Mouse (Mus musculus) forebrain, embryonic 13.5 days (tissue): Measurements from ENCODE around the gene Casp14. TPM values are rescaled to one million over a fixed set of nuclear protein-coding genes. Genes with fewer than 3 reads are reported as not detected.

Experiments used
- ATAC-seq: fragments of 200-750 bp; cut with Nextera tagmentation; 2 replicates; pipeline ENCODE4 v1.8.0; 2017
- H3K27ac ChIP-seq: fragments of 300-500 bp; sonication (generic); 2 replicates; pipeline ENCODE4 v1.5.1; 2015; ENCODE audit warnings: inconsistent platforms, mild to moderate bottlenecking, moderate library complexity
- H3K27me3 ChIP-seq: fragments of 300-500 bp; sonication (generic); 2 replicates; pipeline ENCODE4 v1.6.1; 2015; ENCODE audit warnings: mild to moderate bottlenecking, inconsistent platforms
- H3K36me3 ChIP-seq: fragments of 300-500 bp; sonication (generic); 2 replicates; pipeline ENCODE4 v1.6.1; 2015; ENCODE audit warnings: mild to moderate bottlenecking, inconsistent platforms; ENCODE audit not compliant: poor library complexity, severe bottlenecking
- H3K4me1 ChIP-seq: fragments of 300-500 bp; sonication (generic); 2 replicates; pipeline ENCODE4 v1.6.1; 2015; ENCODE audit warnings: inconsistent platforms
- H3K4me2 ChIP-seq: fragments of 300-500 bp; sonication (generic); 2 replicates; pipeline ENCODE4 v1.6.1; 2015; ENCODE audit warnings: inconsistent platforms, mild to moderate bottlenecking, moderate library complexity
- H3K4me3 ChIP-seq: fragments of 300-500 bp; sonication (generic); 2 replicates; pipeline ENCODE4 v1.5.1; 2015; ENCODE audit warnings: mild to moderate bottlenecking, inconsistent platforms
- H3K9ac ChIP-seq: fragments of 300-500 bp; sonication (generic); 2 replicates; pipeline ENCODE4 v1.6.1; 2015; ENCODE audit warnings: mild to moderate bottlenecking, inconsistent platforms
- H3K9me3 ChIP-seq: fragments of 300-500 bp; sonication (generic); replicated peaks from 2 replicates; pipeline ENCODE4 v1.6.1; 2016; ENCODE audit warnings: inconsistent platforms
- WGBS: fragments of 180-500 bp; shearing (Covaris S2); methylation state at CpG from one replicate; pipeline ENCODE4 v1.1.7; 2015; 5-methylcytosine and 5-hydroxymethylcytosine counted together
- polyA plus RNA-seq: library from polyadenylated mRNA; unstranded; fragments of >200 nt; fragmentation: Nextera tagmentation; extraction: Ambion mirVana; gene quantifications from 2 replicates; pipeline ENCODE4 v1.2.1, GENCODE M21; 2015

The Casp14 gene
- polyA plus RNA-seq, result not detected in 2 replicates

DNA sequence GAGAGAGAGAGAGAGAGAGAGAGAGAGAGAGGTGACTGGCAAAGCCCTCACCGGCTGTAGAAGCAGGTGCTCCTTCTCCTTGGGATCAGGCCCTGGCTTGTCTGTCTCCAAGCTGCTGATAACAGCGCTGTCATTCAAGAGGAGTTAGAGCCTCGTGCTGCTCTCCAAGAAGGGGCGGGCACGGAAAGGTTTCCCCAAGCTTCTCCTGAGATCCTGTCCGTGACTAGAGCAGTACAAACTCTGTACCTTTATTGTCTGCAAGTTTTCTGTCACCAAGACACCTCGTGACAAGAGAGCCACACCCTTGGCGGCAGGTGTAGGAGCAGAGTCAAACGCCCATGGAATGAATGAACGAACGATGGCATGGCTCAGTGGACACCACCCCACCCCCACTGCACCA, at the start of gene Casp14:
Casp14 (minus strand) TSS at position 239 of the 400 bp plus-strand sequence.
- no peak within 1 kb of the TSS for H3K9ac ChIP-seq
- H3K4me2 ChIP-seq, result no peak within 1 kb of the TSS
- no peaks in the 10 kb centered on the region for H3K36me3 ChIP-seq
- no peak within 1 kb of the TSS for H3K4me3 ChIP-seq
- H3K27me3 ChIP-seq, result no peaks in the 10 kb centered on the region
- ATAC-seq, result no peak
- H3K9me3 ChIP-seq, result no peaks in the 10 kb centered on the region
- H3K4me1 ChIP-seq, result no peaks in the 10 kb centered on the region
- H3K27ac ChIP-seq, result no peak within 1 kb of the TSS
- 73% methylated on average over 10 of the region's 11 CpGs for WGBS

DNA sequence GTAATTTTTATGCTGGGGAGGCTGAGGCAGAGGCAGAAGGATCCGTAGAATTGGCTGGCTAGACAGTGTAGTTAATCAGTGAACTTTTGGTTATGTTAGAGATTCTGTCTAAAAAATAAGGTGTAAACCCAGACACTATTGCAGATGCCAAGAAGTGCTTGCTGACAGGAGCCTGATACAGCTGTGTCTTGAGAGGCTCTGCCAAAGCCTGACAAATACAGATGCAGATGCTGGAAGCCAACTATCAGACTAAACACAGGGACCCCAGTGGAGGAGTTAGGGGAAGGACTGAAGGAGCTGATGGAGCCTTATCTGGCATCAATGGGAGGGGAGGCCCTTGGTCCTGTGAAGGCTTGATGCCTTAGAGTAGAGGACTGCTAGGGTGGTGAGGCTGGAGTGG, 47.5 kb upstream of the Casp14 start:
- WGBS, result 88% methylated on average over 1 of the region's 1 CpGs
- no peak for ATAC-seq
- no peak overlapping the region for H3K27ac ChIP-seq
- H3K4me2 ChIP-seq, result no peak overlapping the region
- no peak overlapping the region for H3K9ac ChIP-seq
- H3K36me3 ChIP-seq, result no peaks in the 10 kb centered on the region
- no peaks in the 10 kb centered on the region for H3K27me3 ChIP-seq
- H3K9me3 ChIP-seq, result peaks cover 4% of the 10 kb centered on the region; the same call in 1 of the 2 replicates
- no peak overlapping the region for H3K4me3 ChIP-seq
- no peaks in the 10 kb centered on the region for H3K4me1 ChIP-seq

DNA sequence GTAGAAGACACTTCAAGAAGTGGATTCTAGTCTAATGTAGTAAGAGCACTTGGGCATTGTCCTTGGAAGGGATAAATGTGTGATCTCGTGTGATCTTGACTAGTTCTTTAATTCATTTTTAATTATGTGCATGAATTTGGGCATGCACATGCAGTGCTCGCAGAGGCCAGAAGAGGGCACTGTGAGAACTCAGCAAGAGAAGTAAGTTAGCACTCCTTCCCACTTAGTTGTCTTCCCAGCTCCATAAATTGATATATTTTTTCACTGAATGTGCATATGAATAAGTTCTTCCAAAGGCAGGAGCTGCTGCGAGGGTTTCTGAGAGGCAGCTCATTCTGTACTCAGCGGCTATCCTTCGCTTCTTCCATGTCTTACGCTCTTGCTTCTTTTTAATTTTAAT, 37.9 kb upstream of the Casp14 start:
- no peak overlapping the region for H3K4me2 ChIP-seq
- no peak overlapping the region for H3K27ac ChIP-seq
- no peaks in the 10 kb centered on the region for H3K36me3 ChIP-seq
- no peaks in the 10 kb centered on the region for H3K9me3 ChIP-seq
- H3K9ac ChIP-seq, result no peak overlapping the region
- 30% methylated on average over 6 of the region's 6 CpGs for WGBS
- H3K27me3 ChIP-seq, result no peaks in the 10 kb centered on the region
- H3K4me1 ChIP-seq, result no peaks in the 10 kb centered on the region
- H3K4me3 ChIP-seq, result no peak overlapping the region
- ATAC-seq, result no peak

DNA sequence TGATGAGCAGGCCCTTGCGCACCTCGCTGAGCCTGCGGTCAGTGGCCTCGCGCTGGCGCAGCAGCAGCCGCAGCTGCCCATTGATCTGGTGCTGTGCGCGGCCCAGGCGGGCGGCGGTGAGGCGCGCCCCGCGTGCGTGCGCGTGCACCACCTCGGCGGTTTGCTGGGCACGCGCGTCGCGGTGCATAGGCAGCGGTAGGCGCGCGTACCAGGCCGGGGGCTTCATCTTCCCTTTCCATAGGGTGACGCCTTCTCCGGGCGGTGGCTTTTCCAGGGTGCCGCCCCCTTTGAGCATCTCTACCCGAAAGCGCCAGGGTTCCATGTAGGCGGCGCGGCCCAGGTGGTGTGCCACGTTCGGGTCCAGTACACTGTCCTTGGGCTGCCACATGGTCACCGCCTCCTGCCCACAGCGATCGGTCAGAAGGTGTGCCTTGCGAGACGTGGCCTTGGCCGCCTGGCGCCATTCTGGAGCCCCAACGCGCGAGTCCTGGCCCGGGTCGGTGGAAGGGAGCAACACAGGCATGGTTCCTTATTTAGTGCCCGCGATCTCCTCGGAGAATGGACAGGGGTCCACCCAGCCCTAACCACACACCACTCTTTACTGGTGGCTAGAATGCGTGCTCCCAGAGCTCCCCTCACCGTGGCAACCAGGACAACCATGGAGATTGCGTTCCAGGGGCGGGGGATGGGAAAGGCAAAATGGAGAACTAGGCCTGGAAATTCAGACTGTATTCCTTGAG, 34.5 kb upstream of the Casp14 start, which contains the start of gene Ccdc105:
Ccdc105 (minus strand) TSS at position 614 of the 740 bp plus-strand sequence.
- H3K4me1 ChIP-seq, result peaks cover under 1% of the 10 kb centered on the region
- H3K4me3 ChIP-seq, result peak within 1 kb of the TSS; percentile 50
- 1% methylated on average over 60 of the region's 61 CpGs for WGBS
- H3K9ac ChIP-seq, result peak within 1 kb of the TSS; percentile 76
- no peaks in the 10 kb centered on the region for H3K36me3 ChIP-seq
- H3K27me3 ChIP-seq, result 0 out of 2 replicates have a peak, but pooled peaks cover 8% of the 10 kb centered on the region
- peak; percentile 97 for ATAC-seq
- H3K27ac ChIP-seq, result peak within 1 kb of the TSS; percentile 49
- H3K9me3 ChIP-seq, result no peaks in the 10 kb centered on the region
- H3K4me2 ChIP-seq, result peak within 1 kb of the TSS; percentile 70

DNA sequence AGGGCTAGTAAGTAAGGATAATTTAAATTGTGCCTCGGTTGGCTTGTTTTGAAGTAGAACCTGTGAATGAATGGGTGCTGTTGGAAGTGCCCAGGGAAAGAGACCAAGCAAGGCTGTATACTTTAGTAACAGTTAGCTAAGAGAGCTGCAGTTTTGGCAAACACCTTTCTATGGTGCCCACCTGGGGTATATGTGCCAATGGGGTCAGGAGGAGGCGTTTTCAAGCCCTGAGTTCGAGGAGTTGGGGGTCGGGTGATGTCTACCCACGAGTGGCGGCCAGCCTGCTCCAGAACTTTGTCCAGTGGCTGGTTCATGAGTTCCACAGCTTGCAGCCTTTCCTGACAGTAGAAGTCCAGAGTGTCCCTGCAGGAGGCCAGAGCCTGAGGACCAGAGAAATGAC, 30.9 kb upstream of the Casp14 start:
- H3K9me3 ChIP-seq, result no peaks in the 10 kb centered on the region
- peaks cover 9% of the 10 kb centered on the region for H3K4me1 ChIP-seq
- H3K27me3 ChIP-seq, result peaks cover 12% of the 10 kb centered on the region; the same call in 1 of the 2 replicates
- H3K9ac ChIP-seq, result no peak overlapping the region
- no peak overlapping the region for H3K4me3 ChIP-seq
- H3K4me2 ChIP-seq, result no peak overlapping the region
- no peaks in the 10 kb centered on the region for H3K36me3 ChIP-seq
- no peak for ATAC-seq
- no peak overlapping the region for H3K27ac ChIP-seq
- 94% methylated on average over 6 of the region's 6 CpGs for WGBS

DNA sequence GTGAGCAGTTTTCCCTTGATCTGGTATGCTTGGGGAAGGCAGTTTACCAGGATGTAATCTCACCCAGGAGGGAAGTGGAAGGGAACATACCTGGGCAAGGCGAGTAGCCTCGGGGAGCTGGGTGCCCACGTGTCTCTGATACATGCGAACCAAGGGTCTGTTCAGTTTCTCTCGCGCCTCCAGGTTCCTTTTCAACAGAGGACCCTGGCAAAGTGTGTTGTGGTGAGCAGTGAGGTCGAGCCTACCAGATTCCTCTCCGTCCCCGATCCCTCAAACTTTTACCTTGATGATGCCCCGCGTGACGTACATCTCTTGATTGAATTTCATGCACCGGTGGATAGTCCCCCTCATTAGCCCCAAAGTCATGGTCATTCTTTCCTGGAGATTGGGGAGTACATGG, 30.1 kb upstream of the Casp14 start:
- Histone ChIP-seq H3K9ac (no peak overlapping the region), H3K36me3 (no peaks in the 10 kb centered on the region), H3K9me3 (no peaks in the 10 kb centered on the region), H3K27me3 (peaks cover 15% of the 10 kb centered on the region; the same call in 1 of the 2 replicates), H3K27ac (no peak overlapping the region), H3K4me2 (no peak overlapping the region), H3K4me3 (no peak overlapping the region), H3K4me1 (peaks cover 9% of the 10 kb centered on the region)
- 81% methylated on average over 13 of the region's 13 CpGs for WGBS
- ATAC-seq, result no peak

DNA sequence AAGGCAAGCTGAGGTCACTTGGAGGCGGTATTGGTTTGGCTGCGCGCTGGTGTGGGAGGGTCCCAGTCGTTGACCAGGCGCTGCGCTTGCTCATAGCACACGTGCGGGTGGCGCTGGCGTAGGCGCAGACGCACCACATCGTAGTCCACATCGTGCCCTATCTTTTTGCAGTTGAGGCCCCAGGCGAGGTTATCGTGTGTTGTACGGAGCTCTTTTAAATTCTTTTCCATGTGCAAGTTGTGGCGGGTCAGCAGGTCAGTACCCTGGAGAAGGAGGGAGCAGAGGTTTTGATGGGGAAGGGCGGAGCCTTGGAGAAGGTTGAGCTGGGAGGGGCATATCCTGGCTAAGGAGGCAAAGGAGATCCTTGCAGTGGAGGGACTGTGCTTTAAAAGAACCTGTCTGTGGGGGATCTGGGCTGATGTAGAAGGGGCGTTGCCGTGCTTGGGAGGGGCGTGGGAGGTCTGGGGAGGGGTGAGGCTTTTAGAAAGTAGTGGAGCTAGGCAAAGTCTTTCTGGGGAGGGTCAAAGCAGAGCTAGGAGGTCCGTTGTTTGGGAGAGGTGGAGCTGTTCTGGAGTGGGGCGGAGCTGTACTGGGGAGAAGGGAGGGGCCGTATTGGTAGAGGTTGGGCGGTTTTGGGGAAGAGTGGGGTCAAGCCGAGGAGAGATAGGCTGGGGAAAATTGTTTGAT, 29.1 kb upstream of the Casp14 start:
- H3K4me3 ChIP-seq, result peak overlapping the region; percentile 40
- H3K36me3 ChIP-seq, result no peaks in the 10 kb centered on the region
- WGBS, result 2% methylated on average over 27 of the region's 27 CpGs
- peaks cover 15% of the 10 kb centered on the region; the same call in 1 of the 2 replicates for H3K27me3 ChIP-seq
- peak overlapping the region; percentile 67 for H3K4me2 ChIP-seq
- peak overlapping the region; percentile 40 for H3K9ac ChIP-seq
- H3K4me1 ChIP-seq, result peaks cover 9% of the 10 kb centered on the region
- no peaks in the 10 kb centered on the region for H3K9me3 ChIP-seq
- H3K27ac ChIP-seq, result no peak overlapping the region
- peak; percentile 81 for ATAC-seq

DNA sequence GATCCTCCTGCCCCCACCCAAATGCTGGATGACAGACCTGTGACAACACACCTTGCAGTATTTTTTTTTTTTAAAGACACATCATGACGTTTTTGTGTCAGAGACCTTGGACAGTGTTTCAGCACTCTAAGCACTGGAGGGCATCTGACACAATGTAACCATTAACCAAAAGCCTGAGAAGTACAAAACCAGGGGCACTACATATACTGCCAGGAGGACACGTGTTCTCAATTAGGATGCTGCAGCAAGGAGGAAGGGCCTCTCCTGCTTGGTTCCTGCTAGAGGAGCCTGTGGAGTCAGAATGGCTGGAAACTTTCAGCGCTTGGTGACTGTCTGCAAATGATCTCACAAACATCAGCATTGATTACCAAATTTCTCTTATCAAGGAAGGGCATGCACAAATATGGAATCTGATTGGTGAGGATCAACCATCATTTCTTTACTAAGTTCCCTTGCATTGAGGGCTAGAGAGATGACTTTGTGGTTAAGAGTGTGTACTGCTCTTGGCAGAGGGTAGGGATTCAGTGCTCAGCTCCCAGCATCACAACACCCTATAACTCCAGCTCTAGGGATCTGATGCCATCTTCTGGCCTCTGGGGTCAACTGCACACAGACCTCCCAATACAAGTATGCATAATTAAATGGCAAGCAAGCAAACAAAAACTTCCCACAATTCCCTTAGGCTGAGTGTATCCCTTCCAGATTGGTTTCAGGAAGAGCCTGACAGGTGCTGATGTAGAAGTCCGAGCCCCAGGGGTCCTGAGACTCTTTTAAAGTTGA, 27.5 kb upstream of the Casp14 start:
- Histone ChIP-seq H3K9ac (no peak overlapping the region), H3K4me1 (peaks cover 9% of the 10 kb centered on the region), H3K4me3 (no peak overlapping the region), H3K36me3 (no peaks in the 10 kb centered on the region), H3K27me3 (peaks cover 15% of the 10 kb centered on the region; the same call in 1 of the 2 replicates), H3K9me3 (no peaks in the 10 kb centered on the region), H3K4me2 (no peak overlapping the region), H3K27ac (no peak overlapping the region)
- 66% methylated on average over 4 of the region's 4 CpGs for WGBS
- no peak for ATAC-seq

DNA sequence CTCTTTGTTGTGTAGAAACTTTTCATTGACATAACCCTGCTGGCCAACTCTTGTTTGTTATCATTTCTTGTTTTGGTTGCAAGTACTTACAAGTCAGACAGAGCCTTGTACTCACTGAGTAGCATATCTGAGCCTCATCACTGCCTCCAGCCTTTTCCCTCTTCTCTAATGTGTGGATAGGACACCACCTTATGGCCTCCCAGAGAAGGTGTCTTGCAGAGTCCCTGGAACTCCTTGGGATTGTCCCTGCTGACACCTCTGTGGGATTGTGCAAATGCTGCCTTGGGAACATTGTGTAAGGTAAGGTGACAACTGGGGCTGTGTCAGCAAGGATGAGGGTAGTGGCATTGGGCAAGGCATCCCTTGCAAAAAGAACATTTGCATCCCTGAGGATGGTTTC, 25.6 kb upstream of the Casp14 start:
- Histone ChIP-seq H3K27me3 (peaks cover 12% of the 10 kb centered on the region; the same call in 1 of the 2 replicates), H3K36me3 (no peaks in the 10 kb centered on the region), H3K4me1 (peaks cover 9% of the 10 kb centered on the region), H3K9ac (no peak overlapping the region), H3K4me2 (no peak overlapping the region), H3K27ac (no peak overlapping the region), H3K9me3 (no peaks in the 10 kb centered on the region), H3K4me3 (no peak overlapping the region)
- ATAC-seq, result no peak

DNA sequence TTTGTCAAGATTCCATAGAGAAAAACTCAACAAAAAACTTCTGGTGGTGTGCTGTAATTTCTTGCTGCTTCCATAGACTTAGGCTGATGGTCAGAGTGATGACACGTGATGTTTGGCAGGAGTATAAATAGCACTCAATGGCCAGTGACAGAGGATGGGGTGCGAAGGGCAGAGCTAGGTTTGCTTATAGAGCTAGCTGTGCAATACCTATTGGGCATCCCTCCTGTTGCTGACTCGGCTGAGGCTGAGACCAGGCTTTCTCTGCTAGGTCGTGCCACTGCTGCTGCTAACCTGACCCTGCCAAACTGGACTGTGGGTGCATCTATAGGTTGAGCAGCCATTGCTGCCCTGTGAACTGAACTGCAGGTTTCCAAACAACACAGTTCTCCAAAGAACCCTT, 21.7 kb upstream of the Casp14 start:
- Histone ChIP-seq H3K4me2 (no peak overlapping the region), H3K9me3 (no peaks in the 10 kb centered on the region), H3K9ac (no peak overlapping the region), H3K27me3 (peaks cover 3% of the 10 kb centered on the region; the same call in 1 of the 2 replicates), H3K4me1 (no peaks in the 10 kb centered on the region), H3K4me3 (no peak overlapping the region), H3K27ac (no peak overlapping the region), H3K36me3 (no peaks in the 10 kb centered on the region)
- ATAC-seq, result no peak
- WGBS, result 83% methylated on average over 4 of the region's 4 CpGs

DNA sequence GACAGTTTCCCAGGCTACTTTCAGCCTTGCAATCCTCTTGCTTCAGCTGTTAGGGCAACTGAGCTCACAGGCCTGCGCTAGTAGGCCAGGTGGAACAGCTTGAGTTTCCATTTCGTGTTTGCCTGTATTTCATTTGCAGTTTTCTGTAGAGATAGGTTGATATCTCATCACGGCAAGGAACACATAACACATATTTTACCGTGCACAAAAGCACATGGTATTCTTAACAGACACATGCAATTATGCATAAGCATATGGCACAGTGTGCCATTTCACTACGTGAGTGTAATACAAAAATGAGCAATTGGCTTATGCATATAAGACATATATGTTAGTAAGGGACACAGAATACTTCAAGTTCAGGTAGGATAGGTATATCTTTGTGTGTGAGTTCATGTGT, 9.8 kb upstream of the Casp14 start:
- no peak overlapping the region for H3K9ac ChIP-seq
- no peaks in the 10 kb centered on the region for H3K36me3 ChIP-seq
- ATAC-seq, result peak; percentile 82
- H3K27me3 ChIP-seq, result no peaks in the 10 kb centered on the region
- H3K4me3 ChIP-seq, result no peak overlapping the region
- H3K4me1 ChIP-seq, result peaks cover 7% of the 10 kb centered on the region; the same call in 1 of the 2 replicates
- 81% methylated on average over 5 of the region's 5 CpGs for WGBS
- H3K4me2 ChIP-seq, result no peak overlapping the region
- no peak overlapping the region for H3K27ac ChIP-seq
- H3K9me3 ChIP-seq, result no peaks in the 10 kb centered on the region

DNA sequence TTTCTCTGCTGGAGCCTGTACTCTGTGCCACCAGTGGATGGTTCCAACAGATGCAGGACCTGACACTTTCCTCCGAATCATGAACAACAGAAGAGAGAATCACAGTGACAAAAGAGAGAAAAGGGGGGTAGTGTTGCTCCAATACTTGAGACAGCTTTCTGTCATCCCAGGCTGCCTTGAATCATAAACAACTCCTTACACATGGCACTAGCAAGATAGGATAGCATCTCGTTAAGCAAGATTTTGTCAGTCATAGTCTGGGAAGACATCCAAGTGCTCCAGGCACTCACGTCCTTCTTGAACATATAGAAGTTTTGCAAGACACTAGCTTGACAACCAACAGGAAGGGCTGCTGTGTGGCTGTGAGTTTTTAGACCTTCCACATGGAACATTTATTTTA, 8.9 kb upstream of the Casp14 start:
- no peaks in the 10 kb centered on the region for H3K9me3 ChIP-seq
- no peaks in the 10 kb centered on the region for H3K27me3 ChIP-seq
- no peak overlapping the region for H3K4me2 ChIP-seq
- 41% methylated on average over 3 of the region's 3 CpGs for WGBS
- no peak overlapping the region for H3K4me3 ChIP-seq
- no peak overlapping the region for H3K27ac ChIP-seq
- peaks cover 7% of the 10 kb centered on the region; the same call in 1 of the 2 replicates for H3K4me1 ChIP-seq
- H3K9ac ChIP-seq, result no peak overlapping the region
- no peaks in the 10 kb centered on the region for H3K36me3 ChIP-seq
- peak; percentile 50; the same call in 1 of the 2 replicates for ATAC-seq
